Mouse (Mus musculus) heart, postnatal 0 days (tissue): ENCODE data around the gene Col10a1.

Experiments used
- CTCF ChIP-seq: IDR thresholded peaks from 2 replicates; pipeline ENCODE4 v1.5.1; 2016; ENCODE audit warnings: antibody characterized with exemption, control low read depth, low read depth
- EP300 ChIP-seq: IDR thresholded peaks from 2 replicates; pipeline ENCODE4 v1.6.1; 2016; ENCODE audit warnings: antibody characterized with exemption, low read depth

DNA sequence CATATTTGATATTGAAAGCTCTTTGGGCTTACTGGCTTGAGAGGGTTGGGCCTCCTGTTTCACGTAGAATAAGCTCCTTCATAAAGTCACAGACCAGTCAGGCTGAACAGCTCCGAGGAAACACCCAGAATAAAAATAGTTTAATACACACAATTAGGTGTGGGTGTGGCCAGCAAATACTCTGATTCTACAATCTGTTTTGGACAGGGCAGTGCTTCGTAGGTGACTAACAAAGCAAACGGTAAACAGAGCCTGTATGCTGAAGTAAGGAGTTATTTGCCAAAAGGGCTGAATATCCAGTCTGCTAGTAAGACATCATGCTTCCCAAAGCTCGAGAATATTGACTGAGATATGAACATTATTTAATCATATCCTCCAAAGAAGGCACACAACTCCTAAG, 4.1 kb upstream of the Col10a1 start:
- no peak for TF ChIP-seq EP300
- no peak for TF ChIP-seq CTCF
